Mouse (Mus musculus) hindbrain, postnatal 0 days (tissue): ENCODE data around the gene Syn2. TPM values are rescaled to one million over a fixed set of nuclear protein-coding genes. Genes with fewer than 3 reads are reported as not detected.

Experiments
- ATAC-seq: fragments of 200-750 bp; cut with Nextera tagmentation; 2 replicates; pipeline ENCODE4 v1.8.0; 2017; ENCODE audit warnings: mild to moderate bottlenecking, moderate TSS enrichment, moderate library complexity
- DNase-seq: peaks from one replicate; pipeline ENCODE4 v3.0.0-alpha.2; 2015; ENCODE audit warnings: low spot score
- H3K27ac ChIP-seq: fragments of 300-500 bp; sonication (generic); 2 replicates; pipeline ENCODE4 v1.5.1; 2014; ENCODE audit warnings: mild to moderate bottlenecking
- H3K27me3 ChIP-seq: fragments of 300-500 bp; sonication (generic); 2 replicates; pipeline ENCODE4 v1.6.1; 2014; ENCODE audit warnings: low read length, mixed read lengths; ENCODE audit not compliant: insufficient read depth
- H3K36me3 ChIP-seq: fragments of 300-500 bp; sonication (generic); 2 replicates; pipeline ENCODE4 v1.6.1; 2014; ENCODE audit warnings: low read length, mixed read lengths; ENCODE audit not compliant: insufficient read depth
- H3K4me1 ChIP-seq: fragments of 300-500 bp; sonication (generic); 2 replicates; pipeline ENCODE4 v1.6.1; 2014; ENCODE audit warnings: antibody characterized with exemption, low read length, mixed read lengths; ENCODE audit not compliant: insufficient read depth
- H3K4me2 ChIP-seq: fragments of 300-500 bp; sonication (generic); 2 replicates; pipeline ENCODE4 v1.6.1; 2014; ENCODE audit warnings: low read depth, mild to moderate bottlenecking, low read length, moderate library complexity, mixed read lengths
- H3K4me3 ChIP-seq: fragments of 300-500 bp; sonication (generic); 2 replicates; pipeline ENCODE4 v1.5.1; 2014; ENCODE audit warnings: low read length
- H3K9ac ChIP-seq: fragments of 300-500 bp; sonication (generic); replicated peaks from 2 replicates; pipeline ENCODE4 v1.6.1; 2014; ENCODE audit warnings: mild to moderate bottlenecking, low read length, moderate library complexity, mixed read lengths
- H3K9me3 ChIP-seq: fragments of 300-500 bp; sonication (generic); 2 replicates; pipeline ENCODE4 v1.6.1; 2016; ENCODE audit warnings: low read length, mixed read lengths
- CTCF ChIP-seq: IDR thresholded peaks from 2 replicates; pipeline ENCODE4 v1.5.1; 2016; ENCODE audit warnings: antibody characterized with exemption, control low read depth, low read depth
- WGBS: fragments of 180-500 bp; shearing (Covaris S2); extraction: QIAGEN DNeasy Blood & Tissue Kit; methylation state at CpG from one replicate; pipeline ENCODE4 v1.1.7; 2014; 5-methylcytosine and 5-hydroxymethylcytosine counted together
- microRNA-seq, 2 experiments: library from miRNA; unstranded; fragments of <30 nt; microRNA quantifications; one replicate each; pipeline ENCODE4; 2016
- polyA plus RNA-seq: library from polyadenylated mRNA; unstranded; fragments of >200 nt; fragmentation: Nextera tagmentation; extraction: Ambion mirVana; gene quantifications from 2 replicates; pipeline ENCODE4 v1.2.1, GENCODE M21; 2015
- total RNA-seq: library from RNA; depleted of rRNA; stranded (reverse); fragments of >200 nt; gene quantifications from 2 replicates; pipeline ENCODE4 v1.2.3, GENCODE M21; 2014; rRNA removed

Syn2 gene
- total and polyA plus RNA-seq, 2 experiments from 2014 or later = 94.7 to 129 TPM

DNA sequence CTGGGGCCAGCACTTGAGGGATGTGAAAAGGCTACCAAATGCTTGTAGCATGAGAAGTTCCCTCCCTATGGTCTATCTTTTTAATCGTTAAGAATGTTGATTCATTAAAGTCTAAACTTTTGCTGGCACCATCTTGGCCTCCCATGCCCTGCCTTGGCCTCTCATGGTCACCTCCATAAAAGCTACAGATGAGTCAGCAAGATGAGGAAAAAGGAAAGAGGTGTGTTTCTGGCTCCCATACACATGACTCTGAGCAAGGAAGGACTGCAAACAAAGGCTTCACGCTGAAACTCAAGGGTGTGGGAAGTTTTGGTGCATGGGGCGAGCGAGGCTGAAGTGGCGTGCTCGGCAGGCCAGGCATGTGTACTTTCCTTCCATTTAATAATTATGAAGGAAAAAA is 184.1 kb downstream of the Syn2 start:
- ATAC-seq (no peak), DNase-seq (no peak)
- Histone ChIP-seq H3K4me1 (no peaks in the 10 kb centered on the region), H3K4me3 (no peak overlapping the region), H3K27me3 (no peaks in the 10 kb centered on the region), H3K36me3 (no peaks in the 10 kb centered on the region), H3K27ac (no peak overlapping the region), H3K4me2 (no peak overlapping the region), H3K9me3 (no peaks in the 10 kb centered on the region), H3K9ac (no peak overlapping the region)
- TF ChIP-seq CTCF = no peak
- 84% methylated on average over 6 of the region's 6 CpGs for WGBS

DNA sequence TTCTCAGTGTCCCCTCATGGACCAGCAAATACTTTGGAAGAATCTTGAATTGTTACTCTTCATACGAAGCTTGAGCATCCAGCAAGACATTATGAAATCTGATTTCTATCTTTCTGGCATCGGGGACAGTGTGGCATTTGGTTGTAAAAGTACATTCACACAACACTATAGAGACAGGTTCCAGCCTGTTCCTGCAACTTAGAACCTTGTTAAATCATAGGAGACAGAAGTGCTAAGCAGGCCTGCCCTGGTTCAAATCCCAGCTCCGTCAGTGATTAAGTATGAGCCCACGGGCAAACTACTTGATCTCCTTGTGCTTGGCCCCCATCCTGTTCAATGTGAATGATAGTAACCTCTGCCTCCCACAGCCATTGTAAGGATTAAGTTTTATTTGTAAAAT is 185.0 kb downstream of the Syn2 start:
- no peaks in the 10 kb centered on the region for H3K4me1 ChIP-seq
- no peak overlapping the region for H3K9ac ChIP-seq
- H3K36me3 ChIP-seq = no peaks in the 10 kb centered on the region
- H3K27ac ChIP-seq = no peak overlapping the region
- no peak overlapping the region for H3K4me2 ChIP-seq
- H3K27me3 ChIP-seq = no peaks in the 10 kb centered on the region
- WGBS = 91% methylated on average over 4 of the region's 4 CpGs
- no peak for TF ChIP-seq CTCF
- no peak overlapping the region for H3K4me3 ChIP-seq
- no peak for DNase-seq
- H3K9me3 ChIP-seq = no peaks in the 10 kb centered on the region
- no peak for ATAC-seq

DNA sequence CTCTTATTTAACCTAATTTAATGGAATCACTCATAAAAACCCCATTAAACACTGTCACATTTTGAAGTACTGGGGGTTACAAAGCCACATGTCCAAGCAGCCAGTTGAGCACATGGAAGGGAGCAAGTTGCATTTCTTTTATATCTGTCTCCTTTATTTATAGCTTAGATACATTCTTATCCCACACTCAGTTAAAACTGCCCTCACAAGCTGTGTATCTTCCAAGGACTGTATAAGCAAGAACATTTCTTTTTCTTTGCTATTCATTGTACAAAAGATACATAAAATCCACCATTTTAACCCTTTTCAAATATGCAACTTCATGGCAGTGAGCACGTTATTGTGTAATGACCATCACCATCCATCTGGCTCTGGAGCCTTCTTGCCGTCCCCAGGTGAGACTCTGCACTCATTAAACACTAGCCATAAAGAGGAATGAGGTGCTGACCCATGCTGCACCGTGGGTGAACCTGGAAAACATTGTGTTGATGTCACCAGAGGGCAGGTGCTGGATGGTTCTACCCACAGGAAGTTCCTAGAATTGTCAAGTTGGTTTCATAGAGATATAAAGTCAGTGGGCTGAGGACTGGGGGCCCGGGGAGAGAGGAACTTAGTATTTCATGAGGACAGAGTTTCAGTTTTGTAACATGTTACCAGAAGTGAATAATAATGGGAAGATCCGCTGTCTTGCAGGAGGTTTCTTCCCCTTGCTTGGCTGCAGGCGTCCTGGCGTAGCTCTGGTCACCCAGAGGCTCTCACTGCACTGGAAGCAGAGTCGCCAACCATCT is 186.4 kb downstream of the Syn2 start:
- Histone ChIP-seq H3K27ac (no peak overlapping the region), H3K36me3 (no peaks in the 10 kb centered on the region), H3K9me3 (no peaks in the 10 kb centered on the region), H3K9ac (no peak overlapping the region), H3K4me3 (no peak overlapping the region), H3K4me1 (no peaks in the 10 kb centered on the region), H3K4me2 (no peak overlapping the region), H3K27me3 (no peaks in the 10 kb centered on the region)
- ATAC-seq = no peak
- TF ChIP-seq CTCF = no peak
- WGBS = 85% methylated on average over 8 of the region's 8 CpGs
- no peak for DNase-seq

DNA sequence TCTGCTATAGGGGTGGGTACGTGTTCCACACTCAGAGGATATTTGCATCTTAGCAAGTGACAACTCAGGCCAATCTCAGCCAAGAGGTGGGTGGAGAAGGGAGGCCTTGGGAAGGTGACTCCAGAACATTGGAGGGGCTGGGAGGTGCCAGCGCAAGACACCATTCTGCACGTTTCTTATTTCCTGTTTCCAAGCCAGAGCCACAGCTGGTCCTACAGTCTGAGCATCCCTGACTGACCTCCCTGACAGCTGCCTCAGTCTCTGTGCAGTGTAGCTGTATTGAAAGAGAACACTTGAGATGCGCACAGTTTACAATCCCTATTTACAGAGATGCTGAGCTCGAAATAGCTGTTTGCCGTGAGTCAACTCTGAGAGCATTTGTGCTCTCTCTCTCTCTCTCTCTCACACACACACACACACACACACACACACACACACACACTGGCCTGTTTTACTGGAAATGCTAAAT is 187.2 kb downstream of the Syn2 start:
- DNase-seq = no peak
- TF ChIP-seq CTCF = no peak
- H3K36me3 ChIP-seq = no peaks in the 10 kb centered on the region
- H3K9ac ChIP-seq = no peak overlapping the region
- no peak overlapping the region for H3K27ac ChIP-seq
- WGBS = 60% methylated on average over 6 of the region's 6 CpGs
- no peaks in the 10 kb centered on the region for H3K9me3 ChIP-seq
- H3K4me3 ChIP-seq = no peak overlapping the region
- H3K4me1 ChIP-seq = no peaks in the 10 kb centered on the region
- ATAC-seq = no peak
- H3K27me3 ChIP-seq = no peaks in the 10 kb centered on the region
- no peak overlapping the region for H3K4me2 ChIP-seq

DNA sequence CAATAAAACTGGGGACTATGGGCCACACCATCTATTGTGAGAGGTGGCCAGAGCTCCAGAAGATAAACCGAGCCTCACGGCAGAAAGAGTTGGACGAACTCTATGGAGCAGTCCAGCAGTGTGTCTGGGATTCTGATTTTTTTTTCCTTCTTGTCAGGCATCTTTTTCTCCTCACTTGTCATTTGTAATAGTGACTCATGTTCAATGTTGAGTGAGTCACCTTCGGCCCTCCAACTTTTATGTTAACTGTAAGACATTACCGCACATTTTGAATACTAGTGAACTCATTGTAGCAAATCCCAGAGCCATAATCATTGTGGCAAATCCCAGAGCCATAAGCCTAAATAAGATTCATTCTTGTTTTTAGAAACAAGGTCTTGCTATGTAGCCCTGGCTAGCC is 188.3 kb downstream of the Syn2 start:
- Histone ChIP-seq H3K27ac (no peak overlapping the region), H3K36me3 (no peaks in the 10 kb centered on the region), H3K4me2 (no peak overlapping the region), H3K9me3 (no peaks in the 10 kb centered on the region), H3K27me3 (no peaks in the 10 kb centered on the region), H3K9ac (no peak overlapping the region), H3K4me3 (no peak overlapping the region), H3K4me1 (no peaks in the 10 kb centered on the region)
- DNase-seq (no peak), ATAC-seq (no peak)
- no peak for TF ChIP-seq CTCF
- 96% methylated on average over 5 of the region's 5 CpGs for WGBS

DNA sequence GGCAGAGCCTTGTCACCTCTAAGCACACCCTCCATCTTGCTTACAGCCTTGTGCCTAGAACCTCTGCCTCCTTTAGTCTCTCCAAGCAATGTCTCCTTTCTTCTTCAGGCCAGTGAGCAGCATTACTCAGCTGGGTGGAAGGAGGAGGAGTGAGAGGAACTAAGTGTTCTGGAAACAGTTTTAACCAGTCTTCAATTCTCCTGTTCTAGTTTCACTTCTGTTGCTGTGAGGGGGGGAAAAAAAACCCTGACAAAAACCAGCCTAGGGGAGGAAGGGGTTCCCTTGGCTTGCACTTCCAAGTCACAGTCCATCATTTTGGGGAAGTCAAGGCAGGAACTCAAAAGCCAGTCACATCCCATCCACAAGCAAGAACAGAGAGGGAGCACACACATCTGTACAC is 196.3 kb downstream of the Syn2 start:
- no peak for TF ChIP-seq CTCF
- ATAC-seq (no peak), DNase-seq (no peak)
- H3K27me3 ChIP-seq = no peaks in the 10 kb centered on the region
- H3K9ac ChIP-seq = no peak overlapping the region
- no peak overlapping the region for H3K4me3 ChIP-seq
- H3K27ac ChIP-seq = no peak overlapping the region
- no peak overlapping the region for H3K4me2 ChIP-seq
- H3K36me3 ChIP-seq = no peaks in the 10 kb centered on the region
- no peaks in the 10 kb centered on the region for H3K9me3 ChIP-seq
- no peaks in the 10 kb centered on the region for H3K4me1 ChIP-seq

Small RNA genes lying within 50 kb of the gene (microRNA-seq; reads per million reads assigned to microRNA genes)
- 0 reads per million in 2 experiments for gene Gm24767

Other genes starting within 250 kb of the Syn2 start
- gene Vgll4, start 164.9 kb upstream of the Syn2 start, total RNA-seq = 85.4 and 88.5 TPM in 2 replicates
- gene Vgll4, start 164.9 kb upstream of the Syn2 start, polyA plus RNA-seq = 49.4 and 53.2 TPM in 2 replicates
- gene Tamm41, start 97.0 kb upstream of the Syn2 start, total RNA-seq = 44.3 and 51.1 TPM in 2 replicates
- gene Tamm41, start 97.0 kb upstream of the Syn2 start, polyA plus RNA-seq = 47.1 and 47.7 TPM in 2 replicates
- gene Gm17482, start 92.4 kb downstream of the Syn2 start, total RNA-seq = not detected in 2 replicates
- gene Gm17482, start 92.4 kb downstream of the Syn2 start, polyA plus RNA-seq = not detected in 2 replicates
- gene Timp4, start 117.3 kb downstream of the Syn2 start, total RNA-seq = 30.4 and 36.0 TPM in 2 replicates
- gene Timp4, start 117.3 kb downstream of the Syn2 start, polyA plus RNA-seq = 48.4 and 53.5 TPM in 2 replicates
- 0.26 TPM in 1 of 2 replicates, not detected in the other for gene Pparg, start 226.0 kb downstream of the Syn2 start, total RNA-seq
- 0.26 and 0.46 TPM in 2 replicates for gene Pparg, start 226.0 kb downstream of the Syn2 start, polyA plus RNA-seq